Mouse (Mus musculus) neural tube, embryonic 15.5 days (tissue): ENCODE measurements at regions not wholly inside any gene's neighbourhood (a gene's known extent, or its start where the extent isn't known, plus 50 kb on each side); places are given as distances from the start of the nearest gene placed in this dataset.

Source experiments
- ATAC-seq: fragments of 200-750 bp; cut with Nextera tagmentation; 2 replicates; pipeline ENCODE4 v1.8.0; 2017; ENCODE audit warnings: mild to moderate bottlenecking, moderate TSS enrichment, moderate library complexity; ENCODE audit not compliant: low FRiP score
- H3K27ac ChIP-seq: fragments of 300-500 bp; sonication (generic); replicated peaks from 2 replicates; pipeline ENCODE4 v1.5.1; 2015; ENCODE audit warnings: mild to moderate bottlenecking, inconsistent platforms
- H3K27me3 ChIP-seq: fragments of 300-500 bp; sonication (generic); replicated peaks from 2 replicates; pipeline ENCODE4 v1.6.1; 2015; ENCODE audit warnings: inconsistent platforms
- H3K36me3 ChIP-seq: fragments of 300-500 bp; sonication (generic); 2 replicates; pipeline ENCODE4 v1.6.1; 2015; ENCODE audit warnings: inconsistent platforms
- H3K4me1 ChIP-seq: fragments of 300-500 bp; sonication (generic); 2 replicates; pipeline ENCODE4 v1.6.1; 2015; ENCODE audit warnings: inconsistent platforms
- H3K4me2 ChIP-seq: fragments of 300-500 bp; sonication (generic); 2 replicates; pipeline ENCODE4 v1.6.1; 2015; ENCODE audit warnings: inconsistent platforms, mild to moderate bottlenecking, moderate library complexity
- H3K4me3 ChIP-seq: fragments of 300-500 bp; sonication (generic); replicated peaks from 2 replicates; pipeline ENCODE4 v1.5.1; 2015; ENCODE audit warnings: mild to moderate bottlenecking, inconsistent platforms
- H3K9ac ChIP-seq: fragments of 300-500 bp; sonication (generic); replicated peaks from 2 replicates; pipeline ENCODE4 v1.6.1; 2015; ENCODE audit warnings: mild to moderate bottlenecking, inconsistent platforms
- H3K9me3 ChIP-seq: fragments of 300-500 bp; sonication (generic); replicated peaks from 2 replicates; pipeline ENCODE4 v1.6.1; 2016; ENCODE audit warnings: inconsistent platforms
- WGBS: fragments of 180-500 bp; shearing (Covaris S2); methylation state at CpG from one replicate; pipeline ENCODE4 v1.1.7; 2015; ENCODE audit warnings: mixed read lengths; 5-methylcytosine and 5-hydroxymethylcytosine counted together

- no peaks in the 10 kb centered on the region for H3K27me3 ChIP-seq
- no peak overlapping the region for H3K4me3 ChIP-seq
- H3K9ac ChIP-seq: no peak overlapping the region
- H3K36me3 ChIP-seq: no peaks in the 10 kb centered on the region
- ATAC-seq: no peak
- 67% methylated on average over 3 of the region's 3 CpGs for WGBS
- H3K4me1 ChIP-seq: 0 out of 2 replicates have a peak, but pooled peaks cover 2% of the 10 kb centered on the region
- no peak overlapping the region for H3K4me2 ChIP-seq
- no peak overlapping the region for H3K27ac ChIP-seq
- H3K9me3 ChIP-seq: no peaks in the 10 kb centered on the region
These were observed 2092.3 kb downstream of the 4930444P10Rik start for GRCm38 (mm10) chr1:14000605-14001395.

- no peak for ATAC-seq
- H3K9ac ChIP-seq: no peak overlapping the region
- no peak overlapping the region for H3K4me2 ChIP-seq
- 0 out of 2 replicates have a peak, but pooled peaks cover 2% of the 10 kb centered on the region for H3K4me1 ChIP-seq
- no peak overlapping the region for H3K27ac ChIP-seq
- H3K36me3 ChIP-seq: no peaks in the 10 kb centered on the region
- no peak overlapping the region for H3K4me3 ChIP-seq
- WGBS: 98% methylated on average over 8 of the region's 11 CpGs
- H3K27me3 ChIP-seq: no peaks in the 10 kb centered on the region
- H3K9me3 ChIP-seq: no peaks in the 10 kb centered on the region
These were observed 2094.9 kb downstream of the 4930444P10Rik start for GRCm38 (mm10) chr1:13998178-13998708.

GRCm38 (mm10) chr1:13993825-13994509, 2099.2 kb downstream of the 4930444P10Rik start:
- no peak overlapping the region for H3K4me3 ChIP-seq
- H3K9ac ChIP-seq: no peak overlapping the region
- no peaks in the 10 kb centered on the region for H3K27me3 ChIP-seq
- H3K4me1 ChIP-seq: 0 out of 2 replicates have a peak, but pooled peaks cover 4% of the 10 kb centered on the region
- no peak for ATAC-seq
- no peaks in the 10 kb centered on the region for H3K36me3 ChIP-seq
- WGBS: 90% methylated on average over 9 of the region's 9 CpGs
- H3K9me3 ChIP-seq: no peaks in the 10 kb centered on the region
- H3K4me2 ChIP-seq: no peak overlapping the region
- H3K27ac ChIP-seq: no peak overlapping the region

- WGBS: 24% methylated on average over 9 of the region's 9 CpGs
- Histone ChIP-seq H3K9ac (no peak overlapping the region), H3K36me3 (no peaks in the 10 kb centered on the region), H3K4me1 (0 out of 2 replicates have a peak, but pooled peaks cover 4% of the 10 kb centered on the region), H3K9me3 (no peaks in the 10 kb centered on the region), H3K4me2 (no peak overlapping the region), H3K27ac (no peak overlapping the region), H3K27me3 (no peaks in the 10 kb centered on the region), H3K4me3 (no peak overlapping the region)
- peak; percentile 55 for ATAC-seq
These were observed 2100.1 kb downstream of the 4930444P10Rik start for GRCm38 (mm10) chr1:13992978-13993377.

- ATAC-seq: no peak
These were observed 2103.8 kb downstream of the 4930444P10Rik start for GRCm38 (mm10) chr1:13989360-13989759.

GRCm38 (mm10) chr1:13984833-13985232, 2108.3 kb downstream of the 4930444P10Rik start:
- Histone ChIP-seq H3K36me3 (no peaks in the 10 kb centered on the region), H3K27ac (no peak overlapping the region), H3K9me3 (no peaks in the 10 kb centered on the region), H3K4me1 (no peaks in the 10 kb centered on the region), H3K27me3 (no peaks in the 10 kb centered on the region), H3K9ac (no peak overlapping the region), H3K4me2 (no peak overlapping the region), H3K4me3 (no peak overlapping the region)
- ATAC-seq: no peak
- 87% methylated on average over 2 of the region's 2 CpGs for WGBS

More at GRCm38 (mm10) chr1:13989360-13989759, 2103.8 kb downstream of the 4930444P10Rik start:
- H3K4me3 ChIP-seq: no peak overlapping the region
- H3K9me3 ChIP-seq: no peaks in the 10 kb centered on the region
- 0 out of 2 replicates have a peak, but pooled peaks cover 4% of the 10 kb centered on the region for H3K4me1 ChIP-seq
- H3K9ac ChIP-seq: no peak overlapping the region
- no peak overlapping the region for H3K27ac ChIP-seq
- H3K27me3 ChIP-seq: no peaks in the 10 kb centered on the region
- H3K36me3 ChIP-seq: no peaks in the 10 kb centered on the region
- no peak overlapping the region for H3K4me2 ChIP-seq
- 76% methylated on average over 3 of the region's 3 CpGs for WGBS

GRCm38 (mm10) chr1:13980273-13980672, 2112.9 kb downstream of the 4930444P10Rik start:
- H3K9me3 ChIP-seq: no peaks in the 10 kb centered on the region
- H3K27me3 ChIP-seq: no peaks in the 10 kb centered on the region
- no peaks in the 10 kb centered on the region for H3K4me1 ChIP-seq
- no peaks in the 10 kb centered on the region for H3K36me3 ChIP-seq
- ATAC-seq: no peak
- 89% methylated on average over 6 of the region's 6 CpGs for WGBS
- H3K4me3 ChIP-seq: no peak overlapping the region
- no peak overlapping the region for H3K27ac ChIP-seq
- H3K9ac ChIP-seq: no peak overlapping the region
- H3K4me2 ChIP-seq: no peak overlapping the region

- no peaks in the 10 kb centered on the region for H3K36me3 ChIP-seq
- H3K4me3 ChIP-seq: no peak overlapping the region
- H3K4me2 ChIP-seq: no peak overlapping the region
- H3K27me3 ChIP-seq: no peaks in the 10 kb centered on the region
- no peak for ATAC-seq
- WGBS: 94% methylated on average over 3 of the region's 3 CpGs
- H3K9ac ChIP-seq: no peak overlapping the region
- H3K4me1 ChIP-seq: no peaks in the 10 kb centered on the region
- H3K9me3 ChIP-seq: no peaks in the 10 kb centered on the region
- H3K27ac ChIP-seq: no peak overlapping the region
These were observed 2114.5 kb downstream of the 4930444P10Rik start for GRCm38 (mm10) chr1:13978640-13979039.

- Histone ChIP-seq H3K9ac (no peak overlapping the region), H3K9me3 (no peaks in the 10 kb centered on the region), H3K4me2 (no peak overlapping the region), H3K36me3 (no peaks in the 10 kb centered on the region), H3K27me3 (no peaks in the 10 kb centered on the region), H3K4me3 (no peak overlapping the region), H3K4me1 (no peaks in the 10 kb centered on the region), H3K27ac (no peak overlapping the region)
- 93% methylated on average over 1 of the region's 1 CpGs for WGBS
- ATAC-seq: no peak
These were observed 2115.9 kb downstream of the 4930444P10Rik start for GRCm38 (mm10) chr1:13977207-13977606.

- no peak for ATAC-seq
These were observed 2143.9 kb downstream of the 4930444P10Rik start for GRCm38 (mm10) chr1:13949241-13949640.

GRCm38 (mm10) chr1:13941351-13941750, 2151.8 kb downstream of the 4930444P10Rik start:
- peaks cover 10% of the 10 kb centered on the region; the same call in 1 of the 2 replicates for H3K27me3 ChIP-seq
- no peak overlapping the region for H3K9ac ChIP-seq
- no peak for ATAC-seq
- 94% methylated on average over 3 of the region's 3 CpGs for WGBS
- no peak overlapping the region for H3K27ac ChIP-seq
- H3K4me2 ChIP-seq: no peak overlapping the region
- H3K4me3 ChIP-seq: no peak overlapping the region
- no peaks in the 10 kb centered on the region for H3K4me1 ChIP-seq
- no peaks in the 10 kb centered on the region for H3K9me3 ChIP-seq
- no peaks in the 10 kb centered on the region for H3K36me3 ChIP-seq

More at GRCm38 (mm10) chr1:13949241-13949640, 2143.9 kb downstream of the 4930444P10Rik start:
- Histone ChIP-seq H3K4me2 (no peak overlapping the region), H3K27ac (no peak overlapping the region), H3K9me3 (no peaks in the 10 kb centered on the region), H3K4me3 (no peak overlapping the region), H3K9ac (no peak overlapping the region), H3K4me1 (no peaks in the 10 kb centered on the region), H3K27me3 (no peaks in the 10 kb centered on the region), H3K36me3 (no peaks in the 10 kb centered on the region)
- WGBS: 96% methylated on average over 3 of the region's 3 CpGs
